Mouse (Mus musculus) MN1 (cell line): ENCODE data around the gene Xrcc4.
"Not testable (repeated sequence)": the region's sequence is repeated elsewhere in the genome, so short reads cannot be mapped to it uniquely, and the experiment has no call there.

Experiments
- DNase-seq: peaks from one replicate; pipeline ENCODE4 v3.0.0-alpha.2; 2016; ENCODE audit warnings: low spot score

Gene Xrcc4

DNA sequence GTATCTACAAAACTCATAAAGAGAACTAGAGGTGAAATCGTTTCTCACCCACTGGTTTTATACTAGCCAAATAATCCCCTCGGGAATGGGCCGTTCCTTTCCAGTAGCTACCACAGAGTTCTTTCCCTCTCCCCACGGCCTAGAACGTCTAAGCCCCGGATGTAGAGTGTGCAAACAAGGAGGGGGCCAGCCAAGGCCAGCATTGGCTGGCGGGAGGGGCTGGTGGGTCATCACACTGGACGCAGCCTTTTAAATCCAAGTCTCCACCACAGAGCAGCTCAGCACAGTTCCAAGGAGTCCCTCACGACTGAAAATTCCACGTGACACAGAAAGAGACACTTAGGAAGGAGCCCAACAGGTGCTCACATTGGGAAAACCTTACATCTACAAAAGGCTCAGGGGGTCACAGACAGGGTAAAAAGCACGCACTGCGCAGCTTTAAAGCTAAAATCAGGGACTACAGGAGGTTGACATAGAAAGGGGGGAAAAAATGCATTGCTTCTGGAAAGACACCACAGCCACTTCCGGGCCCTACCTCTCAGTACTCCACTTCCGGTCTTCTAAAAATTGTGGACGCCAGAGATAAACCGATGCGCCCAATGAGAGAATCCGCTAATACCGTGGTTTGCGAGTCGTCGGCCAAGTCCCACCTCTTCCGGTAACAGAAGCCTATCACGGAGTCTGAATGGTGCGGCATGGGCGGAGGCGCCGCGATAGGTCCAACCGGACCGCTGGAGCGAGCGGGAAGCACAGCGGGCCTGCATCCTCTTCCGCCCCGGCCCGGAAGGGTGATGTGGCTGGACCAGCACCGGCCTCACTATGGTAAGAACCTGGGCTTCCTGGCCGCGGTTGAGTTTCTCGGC lies at the start of gene Xrcc4, which contains the start of gene Tmem167:
TSS of gene Xrcc4 (minus strand) at position 647 of the 863 bp plus-strand sequence.
TSS of gene Tmem167 (plus strand) at position 162 of the 863 bp plus-strand sequence.
- peak; percentile 99 for DNase-seq

DNA sequence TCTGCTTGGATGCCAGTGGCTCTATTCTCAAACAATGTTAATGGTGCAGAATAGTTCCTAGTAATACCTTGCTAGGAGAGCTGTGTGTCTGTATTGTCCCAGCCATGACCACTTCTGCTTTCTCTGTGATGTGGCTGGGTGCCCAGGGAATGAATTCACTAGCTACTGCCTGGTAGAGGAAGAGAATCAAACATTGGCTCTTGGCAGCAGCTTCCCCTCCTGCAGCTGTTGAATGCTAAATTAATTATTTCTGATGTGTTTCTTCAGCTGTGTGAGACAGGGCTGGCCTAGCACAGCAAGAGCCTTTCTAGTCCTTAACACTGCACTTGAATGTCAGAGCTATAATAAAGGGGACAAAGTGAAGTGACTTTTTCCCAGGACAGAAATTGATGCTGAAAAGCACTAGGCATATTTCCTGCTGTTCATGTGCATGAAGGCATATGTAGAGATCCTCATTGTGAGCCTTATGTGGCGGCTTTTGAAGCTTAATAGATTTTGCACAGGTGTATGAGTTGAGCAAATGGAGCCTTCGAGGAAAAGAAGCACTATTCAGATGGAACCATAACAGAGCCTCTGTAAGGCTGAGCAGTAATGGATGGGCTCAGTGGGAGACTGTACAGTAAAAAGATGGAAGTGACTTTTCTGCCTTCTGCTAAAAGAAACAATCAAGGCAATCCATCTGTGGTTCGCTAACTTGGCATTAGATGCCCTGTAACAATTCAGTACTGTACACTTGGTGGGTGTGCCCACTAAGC lies 46.9 kb upstream of the Xrcc4 start:
- DNase-seq, result peak; percentile 80

DNA sequence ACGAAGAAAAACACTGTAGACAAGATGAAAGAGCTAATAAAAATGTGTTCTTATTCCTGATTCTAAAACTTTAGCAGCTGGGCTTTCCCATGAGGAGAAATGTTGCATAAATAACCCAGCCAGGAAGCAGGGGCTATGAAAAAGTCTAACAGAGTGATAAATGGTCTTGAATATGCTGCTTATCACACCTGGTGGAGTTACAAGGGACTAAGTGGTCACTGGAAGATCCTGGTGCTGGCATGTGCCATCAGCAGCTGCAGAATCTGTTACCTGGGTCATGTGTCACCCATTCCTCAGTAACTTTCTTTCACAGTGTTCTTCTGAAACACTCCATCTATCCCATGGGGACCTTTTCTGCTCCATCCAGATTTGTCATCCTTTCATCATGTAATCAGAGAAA lies 22.3 kb upstream of the Xrcc4 start:
- no peak for DNase-seq

DNA sequence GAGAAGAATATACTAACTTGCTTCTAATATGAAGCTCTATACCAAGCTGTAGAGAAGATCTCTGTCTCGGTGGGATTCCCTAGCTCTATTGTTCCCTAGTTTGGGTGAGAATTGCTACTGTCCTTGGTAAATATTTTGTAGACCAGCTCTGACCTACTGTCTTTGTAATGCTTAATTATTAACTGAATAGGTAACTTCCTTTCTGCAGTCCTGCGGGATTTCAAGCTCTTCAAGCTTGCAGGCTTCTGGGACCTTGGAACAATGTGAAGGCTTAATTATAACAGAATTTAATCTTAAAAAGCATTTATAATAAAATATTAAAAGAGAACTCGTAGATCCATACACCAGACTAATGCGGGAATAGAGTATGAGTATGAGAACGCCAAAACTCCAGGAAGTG lies 19.3 kb upstream of the Xrcc4 start:
- not testable (repeated sequence) for DNase-seq

DNA sequence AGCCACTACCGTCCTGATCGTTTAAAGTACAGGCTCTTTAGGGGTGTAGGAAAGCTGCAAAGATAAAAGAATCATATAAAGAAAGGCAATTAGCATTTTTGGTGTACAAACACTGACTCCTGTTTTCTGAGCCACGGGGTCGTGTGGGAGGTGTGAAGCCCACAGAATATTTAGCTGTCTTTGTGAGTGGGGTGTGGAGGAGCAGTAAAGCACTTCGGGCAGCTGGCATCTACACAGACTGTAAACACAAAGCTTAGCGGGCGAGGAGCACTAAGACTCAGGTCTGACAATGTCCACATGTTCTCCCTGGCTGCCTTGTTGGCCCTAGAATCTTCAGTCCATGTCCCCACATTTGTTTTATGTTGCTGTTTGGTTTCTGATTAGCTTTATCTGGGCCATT lies 16.7 kb upstream of the Xrcc4 start:
- no peak for DNase-seq

DNA sequence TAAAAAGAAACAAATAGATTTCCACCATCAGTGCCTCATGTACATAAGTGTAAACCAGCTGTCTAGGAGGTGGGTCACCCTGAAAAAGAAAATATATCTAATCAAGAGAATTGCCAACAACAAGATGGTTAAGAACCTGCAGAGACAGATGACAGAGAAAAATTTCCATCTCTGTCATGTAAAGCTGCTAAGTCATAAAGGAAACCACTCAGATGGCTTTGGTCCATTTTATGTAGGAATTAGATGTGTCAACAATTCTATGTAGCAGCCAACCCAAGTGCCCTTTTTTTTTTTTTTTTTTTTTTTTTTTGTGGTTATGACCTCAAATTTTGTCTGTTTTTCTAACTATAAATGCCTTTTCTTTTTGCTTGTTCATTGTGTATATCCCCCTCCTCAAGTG lies 12.1 kb upstream of the Xrcc4 start:
- no peak for DNase-seq

DNA sequence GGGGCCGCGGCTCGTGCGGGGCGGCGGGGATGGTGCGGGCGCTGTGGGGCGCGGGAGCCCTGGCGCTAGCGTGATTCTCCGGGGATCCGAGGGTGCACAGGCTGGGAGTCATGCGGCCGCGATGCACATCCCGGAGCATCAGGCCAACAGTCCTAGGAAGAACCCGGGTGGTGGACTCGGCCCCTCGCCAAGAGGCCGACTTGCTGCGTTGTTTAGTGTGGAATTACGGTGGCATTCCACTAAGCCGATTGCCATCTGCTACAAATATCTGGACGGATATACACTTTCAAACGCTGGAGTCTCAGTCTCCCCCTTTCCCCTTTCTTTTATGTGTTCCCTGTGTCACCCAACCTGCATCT lies 396 bp upstream of the Xrcc4 start:
- no peak for DNase-seq

DNA sequence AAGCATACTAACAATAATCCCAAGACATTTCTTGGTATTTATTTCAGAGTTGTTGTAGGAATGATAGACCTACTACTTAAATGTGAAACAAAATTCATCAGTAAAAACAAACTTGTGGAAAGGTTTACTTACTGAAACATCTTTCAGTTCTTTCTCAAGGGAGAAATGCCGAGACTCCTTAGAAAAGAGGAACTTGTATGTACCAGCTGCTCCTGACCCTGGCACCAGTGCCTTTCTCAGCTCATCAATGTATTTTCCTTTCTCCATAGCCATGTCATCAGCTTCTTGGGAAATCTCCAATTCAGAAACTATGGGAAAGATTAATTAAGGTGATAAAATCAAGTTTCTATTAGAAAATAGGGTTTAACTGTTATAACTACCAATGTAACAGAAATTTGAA lies 27.5 kb downstream of the Xrcc4 start:
- DNase-seq, result no peak

DNA sequence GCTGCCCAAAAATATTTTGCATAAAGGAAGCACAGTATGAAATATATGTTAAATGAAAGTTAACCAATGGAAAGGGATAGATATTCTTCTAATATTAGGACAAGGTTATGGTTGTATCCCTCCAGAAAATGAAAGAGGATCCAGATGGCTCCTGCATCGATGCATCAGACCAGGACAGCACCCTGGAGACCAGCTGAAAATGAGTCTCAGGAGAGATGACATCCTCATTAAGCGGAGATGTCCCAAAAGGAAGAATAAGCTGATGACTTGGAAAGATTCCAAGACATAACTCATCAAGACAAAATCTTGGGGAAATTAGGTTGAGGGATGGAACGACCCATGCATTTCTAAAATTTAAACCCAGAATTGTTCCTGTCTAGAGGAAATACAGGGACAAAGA lies 37.0 kb downstream of the Xrcc4 start:
- DNase-seq, result peak; percentile 69

DNA sequence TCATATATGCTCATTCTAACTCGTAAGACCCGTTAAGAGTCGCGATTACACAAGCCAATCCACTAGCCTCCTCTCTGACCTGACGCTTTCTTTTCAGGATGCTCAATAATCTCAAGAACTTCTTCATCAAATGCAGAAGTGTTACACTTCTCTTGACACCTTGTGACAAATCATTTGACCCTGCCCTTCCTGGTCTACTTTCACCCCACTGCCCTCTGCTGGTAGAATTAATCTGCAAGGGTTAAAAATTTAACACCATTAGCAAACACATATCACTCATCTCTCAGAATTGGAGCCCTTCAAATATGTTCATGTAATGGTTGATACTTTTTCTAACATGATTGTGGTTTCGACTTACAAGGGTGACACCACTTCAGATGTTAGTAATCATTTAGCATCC lies 37.7 kb downstream of the Xrcc4 start:
- DNase-seq, result no peak

DNA sequence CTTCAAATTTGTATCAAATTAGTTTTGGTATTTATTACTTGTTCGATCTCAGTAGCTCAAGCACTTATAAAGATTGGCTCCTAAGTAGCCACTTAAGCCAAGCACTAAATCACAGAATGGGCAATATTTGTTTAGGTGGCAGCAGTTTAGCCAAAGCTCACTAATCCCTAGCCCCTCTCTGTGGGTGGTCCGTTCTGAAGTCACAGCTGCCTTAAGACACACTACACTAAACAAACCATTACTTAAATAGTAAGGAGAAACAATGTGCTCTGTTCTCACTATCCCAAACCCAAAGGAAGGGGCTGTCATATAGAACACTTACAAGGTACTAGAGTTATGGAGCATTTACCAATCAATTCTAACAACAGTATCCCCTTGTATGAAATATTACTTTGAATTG lies 49.8 kb downstream of the Xrcc4 start:
- no peak for DNase-seq

DNA sequence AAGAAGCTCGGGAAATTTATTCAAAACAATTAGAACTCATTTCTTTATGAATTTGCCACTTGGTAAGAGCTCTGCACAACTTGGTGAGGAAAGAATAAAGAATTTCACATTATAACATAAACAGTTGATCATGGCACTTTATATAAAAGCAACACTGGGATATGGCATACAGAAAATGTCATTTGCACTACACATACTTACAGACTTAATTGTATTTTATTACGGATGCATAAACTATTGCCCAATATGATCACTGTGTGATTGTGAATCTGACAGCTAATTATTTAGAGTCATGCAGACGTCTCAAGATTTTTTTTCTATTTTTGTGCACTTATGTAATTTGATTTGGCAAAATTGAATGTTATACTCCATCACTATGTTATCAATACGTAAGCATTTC lies 56.4 kb downstream of the Xrcc4 start:
- DNase-seq, result no peak

DNA sequence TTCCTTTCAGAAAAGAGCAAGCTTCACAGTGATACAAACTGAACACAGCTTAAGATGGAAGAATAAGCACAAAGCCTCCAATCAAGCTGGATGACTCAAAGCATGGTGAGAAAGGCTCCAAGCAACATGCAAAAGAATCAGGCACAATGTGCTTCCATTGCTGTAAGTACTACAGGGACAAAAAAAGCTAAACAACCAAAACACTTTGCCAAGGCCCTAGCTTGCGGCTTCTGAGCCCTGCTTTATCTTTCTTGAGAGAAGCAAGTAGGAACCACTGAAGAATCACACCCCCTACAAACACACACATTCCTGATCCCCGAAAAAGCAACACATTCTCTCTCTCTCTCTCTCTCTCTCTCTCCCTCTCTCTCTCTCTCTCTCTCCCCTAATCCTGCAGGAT lies 56.9 kb downstream of the Xrcc4 start:
- no peak for DNase-seq

DNA sequence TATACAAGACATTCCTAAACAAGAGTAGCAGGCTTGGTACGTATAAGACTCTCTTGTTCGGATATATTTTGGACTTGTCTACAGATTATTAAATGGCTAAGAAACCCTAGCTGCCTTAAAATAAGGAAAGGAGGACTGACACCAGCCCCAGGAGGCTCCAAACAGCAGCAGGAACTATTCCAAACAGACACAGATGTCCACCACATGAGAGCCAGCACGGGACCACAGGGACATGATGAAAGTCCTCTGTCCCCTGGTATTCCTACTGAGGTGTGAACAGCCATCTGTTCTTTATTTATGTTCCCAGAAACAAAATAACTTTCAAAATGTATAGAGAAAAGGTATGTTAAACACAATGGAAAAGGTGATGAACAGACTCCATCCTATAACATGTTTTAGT lies 58.5 kb downstream of the Xrcc4 start:
- no peak for DNase-seq

DNA sequence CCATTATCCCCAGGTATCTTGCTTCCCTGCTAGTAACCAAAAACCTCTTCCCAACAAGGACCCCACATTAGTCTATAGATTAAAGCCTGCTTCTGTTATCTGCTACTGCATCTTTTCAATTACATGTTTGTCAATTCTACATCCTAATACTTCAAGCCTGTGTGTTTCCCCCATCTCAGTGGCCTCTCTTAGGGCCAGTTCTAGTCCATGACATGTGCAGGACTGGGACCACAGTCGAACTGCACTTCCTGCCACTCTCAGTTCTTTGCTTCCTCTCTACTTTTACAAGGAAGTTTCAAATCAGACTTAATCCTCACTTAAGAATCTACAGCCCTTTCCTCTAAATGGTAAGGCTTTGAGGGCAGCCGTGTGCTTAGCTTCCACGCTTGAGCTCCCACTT lies 76.8 kb downstream of the Xrcc4 start:
- no peak for DNase-seq

DNA sequence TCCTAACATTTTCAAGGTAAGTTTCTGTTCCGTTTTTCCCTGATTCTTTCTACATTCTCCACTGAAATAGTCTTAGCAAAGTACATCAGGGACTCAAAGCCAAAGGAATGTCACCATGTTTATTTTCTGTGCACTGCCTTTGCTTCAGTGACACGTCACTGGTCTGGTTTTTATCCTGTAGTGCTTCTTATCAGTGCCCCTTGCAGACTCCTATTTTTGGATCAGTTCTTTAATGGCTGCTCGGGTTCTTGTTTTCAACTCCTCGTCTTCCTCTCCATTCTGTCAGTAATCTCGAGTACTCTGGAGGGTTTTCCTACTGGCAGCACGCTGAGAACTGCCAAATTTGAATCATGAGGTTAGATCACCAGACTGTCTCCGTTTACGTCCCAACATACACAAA lies 77.2 kb downstream of the Xrcc4 start:
- no peak for DNase-seq

DNA sequence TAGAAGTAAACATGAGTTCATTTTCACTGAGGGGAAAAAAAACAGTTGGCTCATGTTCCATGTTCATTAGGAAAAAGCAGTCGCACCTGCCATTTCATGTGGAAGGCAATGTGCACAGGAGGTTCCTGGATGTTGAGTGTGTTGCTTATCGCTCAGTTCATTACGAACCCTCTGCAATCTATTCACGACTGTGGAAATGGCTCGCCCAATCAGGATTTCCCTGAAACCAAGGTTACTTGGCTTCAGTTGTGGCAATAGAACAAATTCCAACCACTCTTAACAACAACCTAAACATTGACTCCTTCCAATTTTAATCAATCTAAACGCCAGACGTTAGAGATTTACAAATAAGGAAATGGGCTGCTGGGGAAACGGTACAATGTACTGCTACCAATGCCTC lies 78.3 kb downstream of the Xrcc4 start:
- peak; percentile 22 for DNase-seq

DNA sequence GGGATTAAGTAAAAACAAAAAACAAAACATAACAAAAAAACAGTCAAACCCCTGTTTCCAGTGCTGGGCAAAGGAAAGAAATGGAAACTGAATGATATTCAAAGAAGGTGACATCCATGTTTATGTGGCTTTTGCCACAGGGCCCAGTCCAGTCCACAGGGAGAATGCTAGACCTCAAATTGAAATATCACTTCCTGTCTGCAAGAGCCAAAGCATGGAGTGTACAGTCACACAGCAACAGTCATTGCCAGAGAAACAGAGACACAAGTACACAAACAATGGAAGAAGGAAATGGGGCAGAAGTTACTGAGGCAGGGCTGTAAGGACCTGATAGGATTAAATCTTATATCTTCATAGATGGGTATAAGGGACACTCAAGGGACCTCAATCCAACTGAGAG lies 79.6 kb downstream of the Xrcc4 start:
- DNase-seq, result no peak

DNA sequence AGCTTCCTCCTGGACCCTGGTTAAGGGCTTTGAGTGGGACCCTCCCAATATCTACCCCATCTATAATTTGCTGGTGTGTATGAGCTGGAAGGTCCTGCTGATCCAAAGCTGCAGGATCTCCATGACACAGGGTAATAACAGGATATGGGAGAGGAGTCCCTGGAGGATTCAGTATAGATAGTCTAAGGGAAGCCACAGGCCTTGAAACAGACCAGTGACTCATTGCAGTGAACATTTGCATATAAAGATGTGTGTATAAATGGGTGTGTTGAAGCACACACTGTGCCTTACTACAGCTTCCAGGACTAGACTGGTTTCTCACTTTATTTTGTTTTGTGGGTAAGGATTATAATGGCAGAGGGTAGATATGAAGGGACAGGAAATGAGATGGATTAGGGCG lies 83.8 kb downstream of the Xrcc4 start:
- DNase-seq, result peak; percentile 20

DNA sequence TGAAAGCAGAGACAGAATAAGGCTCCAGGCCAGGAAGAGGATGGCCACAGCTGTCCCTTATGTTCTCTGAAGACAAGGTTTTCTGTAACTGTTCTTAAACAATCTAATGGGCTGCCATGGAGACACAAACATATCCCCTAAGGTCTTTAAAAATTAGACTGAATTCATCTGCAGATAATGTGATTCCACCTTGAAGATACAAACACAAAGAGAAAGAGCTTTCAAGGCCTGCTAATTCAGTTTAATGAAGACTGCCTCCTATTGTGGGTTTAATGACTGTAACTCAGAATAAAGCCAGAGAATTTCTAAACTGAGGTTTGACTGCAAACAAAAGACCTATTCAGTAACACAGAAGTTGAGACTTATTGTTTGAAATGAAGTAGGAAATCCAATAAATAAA lies 91.9 kb downstream of the Xrcc4 start:
- DNase-seq, result no peak

DNA sequence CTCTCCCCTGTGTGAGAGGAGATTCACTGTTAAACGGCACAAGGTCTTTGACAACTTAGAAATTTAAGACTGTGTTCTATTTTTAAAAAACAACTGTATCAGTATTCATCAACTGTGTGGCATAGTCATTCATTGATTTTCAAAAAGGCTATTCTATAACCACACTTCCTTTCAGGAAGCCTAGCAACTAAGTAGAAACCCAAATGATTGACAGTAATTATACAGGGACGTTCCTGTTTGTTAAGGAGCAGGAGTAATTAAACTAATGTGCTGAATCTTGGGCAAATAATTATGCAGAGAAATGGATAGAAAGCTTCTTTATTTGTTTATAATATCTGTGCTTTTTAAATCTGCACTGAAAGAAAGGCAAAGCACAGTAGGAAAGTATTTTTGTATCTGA lies 103.3 kb downstream of the Xrcc4 start:
- no peak for DNase-seq

DNA sequence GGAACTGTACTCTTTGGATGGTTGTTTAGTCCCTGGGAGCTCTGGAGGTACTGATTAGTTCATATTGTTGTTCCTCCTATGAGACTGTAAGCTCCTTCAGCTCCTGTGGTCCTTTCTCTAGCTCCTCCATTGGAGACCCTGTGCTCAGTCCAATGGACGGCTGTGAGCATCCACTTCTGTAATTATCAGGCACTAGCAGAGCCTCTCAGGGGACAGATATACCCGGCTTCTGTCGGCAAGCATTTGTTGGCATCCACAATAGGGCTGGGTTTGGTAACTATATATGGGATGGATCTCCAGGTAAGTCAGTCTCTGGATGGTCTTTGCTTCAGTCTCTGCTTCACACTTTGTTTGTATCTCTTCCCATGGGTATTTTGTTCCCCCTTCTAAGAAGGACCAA lies 118.5 kb downstream of the Xrcc4 start:
- DNase-seq, result no peak

DNA sequence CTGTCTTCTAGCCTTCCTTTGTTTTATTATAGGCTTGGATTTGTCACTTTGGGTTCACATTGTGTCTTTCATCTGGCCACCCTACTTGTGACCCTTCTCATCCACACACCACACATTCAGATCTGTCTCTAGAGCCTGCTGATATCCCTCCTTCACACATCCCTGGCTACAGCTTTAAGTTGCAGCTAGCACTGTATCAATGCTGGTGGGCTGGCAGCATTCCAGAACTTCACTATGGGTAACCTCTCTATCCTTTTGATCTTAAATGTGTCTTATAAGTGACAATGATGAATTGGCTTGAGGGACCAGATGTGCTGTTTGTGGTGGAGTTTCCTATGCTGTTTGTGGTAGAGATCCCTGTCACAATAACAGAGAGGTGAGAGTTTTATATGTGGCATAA lies 120.7 kb downstream of the Xrcc4 start:
- peak; percentile 40 for DNase-seq

DNA sequence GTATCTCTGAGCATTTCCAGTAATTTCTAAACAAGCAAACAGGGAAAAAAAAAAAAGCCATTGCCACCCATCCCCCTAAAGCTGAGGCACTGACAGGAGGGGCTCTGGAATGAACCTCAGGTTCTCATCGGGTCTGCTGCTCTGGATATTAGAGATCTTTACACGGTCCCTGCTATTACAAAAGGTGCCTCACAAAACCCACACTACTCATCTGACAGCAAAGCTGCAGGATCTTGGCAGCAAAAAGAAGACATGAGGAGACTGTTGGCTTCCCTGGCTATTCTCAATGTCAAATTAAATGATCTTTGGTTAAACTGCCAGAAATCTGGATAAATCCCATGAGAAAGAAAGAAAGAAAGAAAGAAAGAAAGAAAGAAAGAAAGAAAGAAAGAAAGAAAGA lies 145.1 kb downstream of the Xrcc4 start:
- peak; percentile 69 for DNase-seq
